Mouse (Mus musculus) liver, embryonic 12.5 days (tissue): ENCODE measurements at regions not wholly inside any gene's neighbourhood (a gene's known extent, or its start where the extent isn't known, plus 50 kb on each side); places are given as distances from the start of the nearest gene placed in this dataset.

Source experiments
- ATAC-seq: fragments of 200-750 bp; cut with Nextera tagmentation; 2 replicates; pipeline ENCODE4 v1.8.0; 2017; ENCODE audit warnings: moderate number of reproducible peaks, mild to moderate bottlenecking, moderate library complexity
- H3K27ac ChIP-seq: fragments of 300-500 bp; sonication (generic); 2 replicates; pipeline ENCODE4 v1.5.1; 2016; ENCODE audit warnings: mild to moderate bottlenecking
- H3K27me3 ChIP-seq: fragments of 300-500 bp; sonication (generic); replicated peaks from 2 replicates; pipeline ENCODE4 v1.6.1; 2016; ENCODE audit warnings: mild to moderate bottlenecking, moderate library complexity
- H3K36me3 ChIP-seq: fragments of 300-500 bp; sonication (generic); 2 replicates; pipeline ENCODE4 v1.6.1; 2016; ENCODE audit warnings: mild to moderate bottlenecking, moderate library complexity
- H3K4me1 ChIP-seq: fragments of 300-500 bp; sonication (generic); 2 replicates; pipeline ENCODE4 v1.6.1; 2016
- H3K4me2 ChIP-seq: fragments of 300-500 bp; sonication (generic); 2 replicates; pipeline ENCODE4 v1.6.1; 2016; ENCODE audit warnings: mild to moderate bottlenecking, moderate library complexity
- H3K4me3 ChIP-seq: fragments of 300-500 bp; sonication (generic); 2 replicates; pipeline ENCODE4 v1.5.1; 2016; ENCODE audit warnings: mild to moderate bottlenecking, moderate library complexity
- H3K9ac ChIP-seq: fragments of 300-500 bp; sonication (generic); 2 replicates; pipeline ENCODE4 v1.6.1; 2016; ENCODE audit warnings: mild to moderate bottlenecking, moderate library complexity
- H3K9me3 ChIP-seq: fragments of 300-500 bp; sonication (generic); replicated peaks from 2 replicates; pipeline ENCODE4 v1.6.1; 2016; ENCODE audit warnings: mild to moderate bottlenecking, moderate library complexity
- WGBS: fragments of 180-500 bp; shearing (Covaris S2); methylation state at CpG from one replicate; pipeline ENCODE4 v1.1.7; 2016; ENCODE audit not compliant: insufficient replicate concordance; 5-methylcytosine and 5-hydroxymethylcytosine counted together

DNA sequence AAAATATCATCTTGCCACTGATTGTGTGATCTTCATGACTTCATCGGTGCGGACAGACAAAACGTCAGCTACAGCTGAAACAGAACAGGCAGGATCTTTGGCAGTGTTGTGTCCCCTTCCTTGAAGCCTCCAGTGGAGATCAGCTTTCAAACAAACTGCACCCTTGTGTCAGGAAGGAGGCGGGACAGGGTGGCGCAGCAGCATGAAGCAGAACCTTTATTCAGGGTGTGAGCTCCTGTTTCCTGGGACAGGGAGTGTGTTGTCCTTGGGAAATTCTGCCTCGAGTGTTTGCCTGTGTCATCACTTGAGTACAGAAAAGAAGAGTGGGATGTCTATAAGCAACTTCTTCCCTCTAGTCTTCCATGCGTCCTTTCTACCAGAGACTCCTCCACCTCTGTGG, 232.7 kb upstream of the A1bg start:
- 53% methylated on average over 7 of the region's 7 CpGs for WGBS
- Histone ChIP-seq H3K9me3 (no peaks in the 10 kb centered on the region), H3K27me3 (no peaks in the 10 kb centered on the region), H3K4me1 (no peaks in the 10 kb centered on the region), H3K4me3 (no peak overlapping the region), H3K9ac (no peak overlapping the region), H3K36me3 (no peaks in the 10 kb centered on the region), H3K27ac (no peak overlapping the region), H3K4me2 (no peak overlapping the region)
- no peak for ATAC-seq

DNA sequence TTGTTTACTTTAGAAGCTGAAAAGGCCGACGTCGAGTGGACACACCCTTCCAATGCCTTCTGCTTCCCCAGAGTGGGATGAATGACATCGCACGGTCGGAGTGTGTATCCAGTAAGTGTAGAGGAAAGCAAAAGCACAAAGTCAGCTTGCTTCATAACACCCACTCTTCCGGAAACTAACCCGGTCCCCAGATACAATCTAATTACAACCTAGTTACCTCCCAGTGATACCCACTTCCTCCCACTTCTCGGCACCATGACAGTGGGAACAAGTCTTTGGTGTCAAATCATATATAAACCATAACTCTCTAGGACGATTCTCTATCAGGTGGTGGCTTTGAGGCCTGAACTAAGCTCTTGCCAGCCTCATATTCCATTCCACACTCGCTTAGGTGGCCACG, 231.4 kb upstream of the A1bg start:
- Histone ChIP-seq H3K4me3 (no peak overlapping the region), H3K27ac (no peak overlapping the region), H3K4me1 (no peaks in the 10 kb centered on the region), H3K27me3 (no peaks in the 10 kb centered on the region), H3K4me2 (no peak overlapping the region), H3K9me3 (no peaks in the 10 kb centered on the region), H3K9ac (no peak overlapping the region), H3K36me3 (no peaks in the 10 kb centered on the region)
- no peak for ATAC-seq
- WGBS, result 66% methylated on average over 12 of the region's 12 CpGs

DNA sequence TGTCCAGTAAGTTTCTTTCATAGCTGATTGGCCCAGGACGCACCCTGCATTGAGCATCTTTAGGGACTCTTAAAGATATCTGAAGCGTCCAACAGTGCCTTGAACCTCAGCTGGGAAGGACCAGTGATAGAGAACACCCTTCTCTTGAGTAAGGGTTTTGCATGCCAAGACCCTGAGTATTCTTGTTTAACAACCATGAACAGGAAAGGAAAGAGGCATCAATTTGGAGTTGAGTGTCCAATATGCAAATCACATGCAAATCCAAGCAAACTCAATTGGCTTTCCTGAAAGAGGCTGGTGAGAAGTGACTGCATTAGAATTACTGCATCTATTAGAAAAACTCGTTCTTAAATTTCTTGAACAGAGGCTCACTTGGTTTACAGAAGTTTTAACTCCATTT, 220.0 kb upstream of the A1bg start:
- Histone ChIP-seq H3K4me1 (no peaks in the 10 kb centered on the region), H3K4me3 (no peak overlapping the region), H3K9me3 (no peaks in the 10 kb centered on the region), H3K4me2 (no peak overlapping the region), H3K27me3 (no peaks in the 10 kb centered on the region), H3K9ac (no peak overlapping the region), H3K36me3 (no peaks in the 10 kb centered on the region), H3K27ac (no peak overlapping the region)
- no peak for ATAC-seq
- 59% methylated on average over 3 of the region's 3 CpGs for WGBS

DNA sequence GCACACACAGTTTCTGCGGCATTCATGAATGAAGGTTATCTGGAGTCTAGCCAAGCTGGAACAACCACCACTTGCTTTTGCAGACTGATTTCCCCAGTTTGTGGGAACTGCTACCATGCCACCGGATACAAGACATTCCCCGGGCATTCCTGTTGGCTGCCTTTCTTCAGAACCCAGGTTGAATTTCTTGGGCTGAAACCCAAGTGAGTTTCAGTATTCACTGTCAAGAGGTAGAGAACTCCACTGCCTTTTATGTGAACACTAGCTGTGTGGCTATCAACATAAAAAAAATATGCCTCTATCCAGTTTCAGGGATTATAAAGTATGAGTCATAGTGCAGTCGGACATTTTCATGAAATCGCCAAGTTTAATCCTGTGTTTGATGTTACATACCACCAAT, 216.3 kb upstream of the A1bg start:
- Histone ChIP-seq H3K36me3 (no peaks in the 10 kb centered on the region), H3K4me3 (no peak overlapping the region), H3K4me1 (no peaks in the 10 kb centered on the region), H3K9me3 (no peaks in the 10 kb centered on the region), H3K4me2 (no peak overlapping the region), H3K27me3 (no peaks in the 10 kb centered on the region), H3K27ac (no peak overlapping the region), H3K9ac (no peak overlapping the region)
- no peak for ATAC-seq
- 83% methylated on average over 5 of the region's 5 CpGs for WGBS

DNA sequence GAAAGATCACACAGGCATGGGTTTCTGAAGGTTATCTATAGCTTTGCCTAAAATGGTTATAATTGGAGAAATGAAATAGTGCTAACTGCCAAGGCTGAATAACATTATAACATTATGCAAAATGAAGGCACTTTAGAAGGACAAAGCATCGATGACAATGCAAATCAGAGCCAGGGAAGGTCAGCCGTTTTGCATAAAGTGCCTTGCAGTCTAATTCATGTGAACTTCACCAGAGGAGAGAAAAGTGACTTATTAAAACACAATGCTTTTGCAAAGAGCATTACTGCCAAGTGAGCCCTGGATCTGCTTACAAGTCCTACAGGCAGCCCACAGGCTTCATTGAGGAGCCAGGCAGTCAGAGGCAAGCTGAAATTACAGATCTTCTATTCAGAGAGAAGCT, 214.0 kb upstream of the A1bg start:
- Histone ChIP-seq H3K9me3 (no peaks in the 10 kb centered on the region), H3K4me3 (no peak overlapping the region), H3K27ac (no peak overlapping the region), H3K9ac (no peak overlapping the region), H3K4me2 (no peak overlapping the region), H3K27me3 (no peaks in the 10 kb centered on the region), H3K4me1 (no peaks in the 10 kb centered on the region), H3K36me3 (no peaks in the 10 kb centered on the region)
- ATAC-seq, result no peak
- 71% methylated on average over 2 of the region's 2 CpGs for WGBS

DNA sequence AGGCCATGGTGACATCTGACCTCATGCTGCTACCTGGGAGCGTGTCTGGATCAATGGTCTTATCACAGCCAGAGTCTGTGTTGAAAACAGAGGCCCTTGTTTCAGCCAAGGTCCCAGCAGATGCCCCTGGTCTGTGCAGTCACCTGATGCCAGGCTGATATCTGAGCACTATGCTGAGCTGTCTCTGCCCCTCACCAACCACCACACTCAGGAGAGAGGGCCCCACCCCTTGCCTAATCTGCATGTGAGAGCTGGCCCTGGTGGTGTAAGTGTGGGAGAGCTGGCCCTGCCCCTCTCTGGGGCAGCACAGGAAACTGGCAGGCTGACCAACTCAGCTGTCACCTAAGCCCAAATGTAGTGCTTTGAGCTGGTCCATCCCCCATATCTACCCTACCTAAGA, 210.5 kb upstream of the A1bg start:
- Histone ChIP-seq H3K36me3 (no peaks in the 10 kb centered on the region), H3K9ac (no peak overlapping the region), H3K27ac (no peak overlapping the region), H3K4me2 (no peak overlapping the region), H3K9me3 (no peaks in the 10 kb centered on the region), H3K27me3 (no peaks in the 10 kb centered on the region), H3K4me3 (no peak overlapping the region), H3K4me1 (no peaks in the 10 kb centered on the region)
- no peak for ATAC-seq
- WGBS, result 54% methylated on average over 1 of the region's 1 CpGs

DNA sequence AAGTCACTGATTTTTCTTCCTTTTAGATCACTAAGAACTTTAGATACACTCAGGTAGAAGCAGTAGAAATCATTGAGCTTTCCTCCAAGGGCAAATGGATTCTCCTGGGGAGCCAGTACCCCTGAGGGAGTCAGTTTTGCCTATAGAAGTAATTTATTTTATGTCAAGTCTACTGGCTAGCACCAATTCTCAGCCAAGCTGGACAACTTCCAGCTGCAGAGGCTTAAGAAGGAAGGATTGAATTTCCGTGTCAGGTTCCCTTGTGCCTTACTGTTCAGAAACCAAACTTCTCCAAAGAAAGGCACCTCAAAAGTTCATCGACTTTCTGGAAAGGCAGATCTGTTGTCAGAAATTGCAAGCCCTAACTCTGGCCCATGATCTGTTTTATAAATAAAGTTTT, 205.2 kb upstream of the A1bg start:
- H3K9ac ChIP-seq, result no peak overlapping the region
- no peak overlapping the region for H3K27ac ChIP-seq
- H3K36me3 ChIP-seq, result no peaks in the 10 kb centered on the region
- no peak overlapping the region for H3K4me3 ChIP-seq
- WGBS, result 64% methylated on average over 2 of the region's 2 CpGs
- no peaks in the 10 kb centered on the region for H3K4me1 ChIP-seq
- no peak overlapping the region for H3K4me2 ChIP-seq
- ATAC-seq, result no peak
- no peaks in the 10 kb centered on the region for H3K9me3 ChIP-seq
- H3K27me3 ChIP-seq, result no peaks in the 10 kb centered on the region

DNA sequence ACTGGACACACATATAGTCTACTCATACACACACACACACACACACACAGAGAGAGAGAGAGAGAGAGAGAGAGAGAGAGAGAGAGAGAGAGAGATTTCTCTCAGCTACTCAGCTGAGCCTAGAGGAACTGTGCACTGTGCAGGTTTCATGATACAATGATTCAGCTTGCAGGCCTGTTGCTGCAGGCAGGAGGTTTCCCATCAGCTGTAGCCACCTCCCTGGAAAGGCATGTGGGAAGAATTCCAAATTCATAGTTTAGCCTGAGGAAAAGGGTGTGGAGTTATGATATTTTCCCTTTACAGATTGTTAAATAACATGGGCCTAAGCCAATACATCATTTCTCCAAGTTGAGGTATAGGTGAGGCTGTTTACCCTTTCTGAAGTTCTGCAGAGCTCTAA, 204.3 kb upstream of the A1bg start:
- Histone ChIP-seq H3K9ac (no peak overlapping the region), H3K27ac (no peak overlapping the region), H3K4me1 (no peaks in the 10 kb centered on the region), H3K36me3 (no peaks in the 10 kb centered on the region), H3K9me3 (no peaks in the 10 kb centered on the region), H3K4me2 (no peak overlapping the region), H3K4me3 (no peak overlapping the region), H3K27me3 (no peaks in the 10 kb centered on the region)
- ATAC-seq, result no peak

DNA sequence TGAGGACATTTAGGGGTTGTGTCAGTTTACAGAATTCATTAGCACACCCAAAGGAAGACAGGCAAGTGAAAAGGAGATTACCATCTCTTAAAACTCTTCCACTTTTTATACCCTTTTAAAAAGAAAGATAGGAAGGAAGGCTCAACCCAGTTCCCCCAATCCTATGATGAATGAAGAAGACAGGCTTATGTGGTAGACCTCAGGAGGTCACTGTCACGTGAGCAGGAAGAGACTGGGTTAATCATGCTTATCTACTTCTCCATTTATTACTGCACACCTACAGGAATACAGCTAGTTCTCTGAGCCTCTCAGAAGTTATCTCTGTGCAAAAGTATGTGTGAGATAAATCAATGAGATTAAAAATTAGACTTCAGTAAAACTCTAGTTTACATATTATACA, 194.1 kb upstream of the A1bg start:
- no peak overlapping the region for H3K4me3 ChIP-seq
- H3K9ac ChIP-seq, result no peak overlapping the region
- no peaks in the 10 kb centered on the region for H3K36me3 ChIP-seq
- H3K27me3 ChIP-seq, result no peaks in the 10 kb centered on the region
- no peak overlapping the region for H3K4me2 ChIP-seq
- H3K9me3 ChIP-seq, result no peaks in the 10 kb centered on the region
- no peaks in the 10 kb centered on the region for H3K4me1 ChIP-seq
- ATAC-seq, result no peak
- no peak overlapping the region for H3K27ac ChIP-seq
- 9% methylated on average over 1 of the region's 1 CpGs for WGBS

DNA sequence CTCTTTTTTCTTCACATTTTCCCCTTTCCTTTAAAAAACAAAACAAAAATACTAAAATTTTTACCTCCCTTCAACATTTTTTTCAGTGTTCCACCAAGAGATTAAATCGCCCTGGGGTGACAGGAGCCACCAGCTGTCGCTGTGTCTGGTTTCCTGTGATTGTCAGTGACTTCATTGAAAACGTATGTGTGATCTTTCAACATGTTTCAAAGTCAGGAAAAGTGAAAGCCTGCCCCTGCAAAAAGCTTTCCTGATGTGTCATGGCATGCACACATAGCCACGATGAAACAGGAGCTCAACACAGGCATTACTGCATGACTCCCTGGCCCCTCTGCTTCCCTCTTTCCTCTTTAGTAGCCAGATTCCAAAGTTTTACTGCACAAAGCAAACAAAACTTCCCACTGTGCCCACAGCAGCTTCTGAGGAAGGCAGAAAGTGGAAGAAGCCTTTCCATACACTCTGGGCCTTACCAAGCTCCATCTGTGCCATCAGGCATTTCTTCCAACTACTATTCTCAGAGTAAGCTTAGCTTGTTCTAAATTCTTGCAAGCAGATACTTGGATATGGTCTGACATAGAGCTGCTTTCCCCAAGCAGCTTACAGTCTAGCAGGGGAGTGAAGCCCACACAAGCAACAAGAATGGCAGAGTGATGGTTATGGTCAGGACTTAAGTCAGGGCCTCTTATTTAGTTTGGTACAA, 186.8 kb upstream of the A1bg start:
- no peaks in the 10 kb centered on the region for H3K9me3 ChIP-seq
- H3K9ac ChIP-seq, result no peak overlapping the region
- 13% methylated on average over 4 of the region's 4 CpGs for WGBS
- H3K4me3 ChIP-seq, result no peak overlapping the region
- H3K4me1 ChIP-seq, result no peaks in the 10 kb centered on the region
- 0 out of 2 replicates have a peak overlapping the region, but pooled peaks have one; percentile 25 for H3K27ac ChIP-seq
- no peaks in the 10 kb centered on the region for H3K27me3 ChIP-seq
- H3K36me3 ChIP-seq, result no peaks in the 10 kb centered on the region
- no peak overlapping the region for H3K4me2 ChIP-seq
- no peak for ATAC-seq

DNA sequence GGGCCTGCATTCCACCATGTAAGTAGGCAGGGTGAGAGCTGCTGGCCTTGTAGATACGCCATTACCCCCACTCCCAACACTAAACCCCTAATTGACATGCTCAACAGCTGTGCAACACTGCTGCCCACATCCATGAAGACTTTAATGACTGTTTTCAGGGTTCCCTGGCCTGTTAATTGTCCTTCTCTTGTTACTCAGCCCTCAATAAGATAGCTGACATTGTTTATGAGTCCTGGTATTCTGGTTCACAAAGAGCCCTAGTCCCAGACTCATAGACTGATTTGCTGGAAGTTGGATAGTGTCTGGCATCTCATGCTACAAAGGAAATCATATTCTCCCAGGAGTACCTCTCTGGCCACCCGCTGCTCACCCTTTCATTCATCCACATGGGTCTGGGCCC, 186.1 kb upstream of the A1bg start:
- no peak overlapping the region for H3K9ac ChIP-seq
- H3K27ac ChIP-seq, result no peak overlapping the region
- no peaks in the 10 kb centered on the region for H3K9me3 ChIP-seq
- H3K4me3 ChIP-seq, result no peak overlapping the region
- H3K4me2 ChIP-seq, result no peak overlapping the region
- no peaks in the 10 kb centered on the region for H3K36me3 ChIP-seq
- no peaks in the 10 kb centered on the region for H3K27me3 ChIP-seq
- 51% methylated on average over 2 of the region's 2 CpGs for WGBS
- no peaks in the 10 kb centered on the region for H3K4me1 ChIP-seq
- no peak for ATAC-seq

DNA sequence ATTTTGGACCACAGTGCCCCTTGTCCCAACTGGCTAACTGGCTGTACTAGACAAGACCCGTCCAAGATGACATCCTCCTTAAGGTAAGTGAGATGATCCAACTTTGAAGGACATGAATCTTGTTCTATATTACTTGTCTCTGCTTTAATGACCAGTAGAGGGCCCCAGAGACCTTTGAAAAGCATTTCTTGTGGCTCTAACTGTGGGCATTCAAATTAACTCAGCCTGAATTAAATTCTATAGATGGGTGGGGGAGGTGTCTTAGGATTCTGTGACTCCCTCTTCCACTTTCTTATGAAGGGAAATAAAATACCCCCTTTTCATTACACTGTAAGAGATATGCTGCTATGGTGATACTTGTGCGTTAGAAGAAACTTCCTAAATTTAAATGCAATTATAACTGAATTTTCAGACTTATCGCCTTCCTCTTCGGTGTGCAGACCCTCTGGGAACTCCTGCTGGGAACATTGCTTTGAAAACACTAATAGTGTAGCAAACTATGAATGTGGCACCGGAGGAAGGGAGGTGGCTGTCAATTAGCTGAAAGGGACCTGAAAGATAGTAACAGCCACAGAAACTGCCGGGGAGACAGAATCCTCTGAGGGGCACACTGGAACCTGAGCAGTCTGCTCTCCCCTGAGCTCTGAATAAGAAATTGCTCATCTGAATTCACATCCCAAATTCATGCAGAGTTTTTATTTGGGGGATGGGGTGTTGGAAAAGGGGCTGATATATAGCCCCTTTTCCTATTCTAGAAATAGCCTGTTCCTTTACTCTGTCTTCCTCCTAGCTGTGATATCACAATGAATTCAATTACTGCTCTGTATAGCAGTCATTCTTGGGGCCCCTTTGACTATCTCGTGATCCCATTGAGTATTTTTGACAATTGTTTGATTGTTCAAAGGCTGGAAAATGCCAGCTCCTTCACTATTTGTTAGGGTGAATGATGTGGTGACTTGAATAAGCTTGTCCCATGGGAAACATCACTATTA, 179.9 kb upstream of the A1bg start:
- Histone ChIP-seq H3K36me3 (no peaks in the 10 kb centered on the region), H3K27ac (no peak overlapping the region), H3K4me3 (no peak overlapping the region), H3K9me3 (no peaks in the 10 kb centered on the region), H3K4me1 (no peaks in the 10 kb centered on the region), H3K27me3 (no peaks in the 10 kb centered on the region), H3K4me2 (no peak overlapping the region), H3K9ac (no peak overlapping the region)
- no peak for ATAC-seq
- 42% methylated on average over 7 of the region's 7 CpGs for WGBS
